19 mouse cellular contexts compared by ENCODE assay signal in genomic region chr13:110580166-110580565, GRCm38 (mm10).
"Had no signal": no experiment of that assay in that cellular context is flagged by ENCODE, and none has a peak within 500 bp of the region (broad histone marks: within the 10 kb centered on the region; RNA-seq: fewer than 3 reads in every experiment).

No protein-coding gene starts in this region.

- H3K36me3 ChIP-seq: midbrain, embryonic 10.5 days; midbrain, embryonic 12.5 days; neural tube, embryonic 13.5 days; neural tube, embryonic 15.5 days had no signal

- H3K4me2 ChIP-seq: lung, embryonic 14.5 days; midbrain, embryonic 12.5 days; neural tube, embryonic 13.5 days; neural tube, embryonic 15.5 days had no signal

- H3K27me3 ChIP-seq: midbrain, embryonic 12.5 days; neural tube, embryonic 13.5 days; neural tube, embryonic 15.5 days had no signal

- H3K9ac ChIP-seq: lung, embryonic 14.5 days; midbrain, embryonic 12.5 days; neural tube, embryonic 13.5 days; neural tube, embryonic 15.5 days had no signal

- ATAC-seq: midbrain, embryonic 16.5 days had no signal

- H3K27ac ChIP-seq: midbrain, embryonic 10.5 days; midbrain, embryonic 12.5 days; neural tube, embryonic 13.5 days; neural tube, embryonic 15.5 days had no signal

- H3K4me3 ChIP-seq: midbrain, embryonic 10.5 days; midbrain, embryonic 12.5 days; myocyte; neural tube, embryonic 13.5 days; neural tube, embryonic 15.5 days had no signal

- DNase-seq: lung, adult 18-20 months; lung, embryonic 14.5 days; lung, postnatal 10 days; lung, postnatal 4 days; midbrain, embryonic 14.5 days; retina, postnatal 1 day; right cerebral cortex, adult 18-20 months; right cerebral cortex, postnatal 25 days; right cerebral cortex, postnatal 4 days; spleen, adult 18-20 months; thymus, adult 18-20 months; thymus, postnatal 14 days; thymus, postnatal 36 days had no signal

- H3K9me3 ChIP-seq: midbrain, embryonic 10.5 days; midbrain, embryonic 12.5 days; neural tube, embryonic 13.5 days; neural tube, embryonic 15.5 days had no signal
